Mouse (Mus musculus) adrenal gland, adult 8-10 months (tissue): ENCODE results near the gene Rassf3. TPM values are rescaled to one million over a fixed set of nuclear protein-coding genes. Genes with fewer than 3 reads are reported as not detected.

Source experiments
- DNase-seq: peaks from one replicate; pipeline ENCODE4 v3.0.0; 2022
- total RNA-seq, 4 experiments: library from RNA; stranded (reverse); gene quantifications; 2 replicates each; pipeline ENCODE4 v1.2.4; 2022

Rassf3 gene
- total RNA-seq, 4 experiments from 2014 or later: 36.3 to 54.6 (median 44.0) TPM

- no peak for DNase-seq
Observed at GRCm38 (mm10) chr10:121429581-121429980, 46.6 kb downstream of the Rassf3 start.

- DNase-seq: no peak
Observed at GRCm38 (mm10) chr10:121429089-121429488, 47.1 kb downstream of the Rassf3 start.

GRCm38 (mm10) chr10:121428011-121428711 lies 48.0 kb downstream of the Rassf3 start:
- no peak for DNase-seq

GRCm38 (mm10) chr10:121427136-121427535 lies 49.0 kb downstream of the Rassf3 start:
- DNase-seq: no peak

DNA sequence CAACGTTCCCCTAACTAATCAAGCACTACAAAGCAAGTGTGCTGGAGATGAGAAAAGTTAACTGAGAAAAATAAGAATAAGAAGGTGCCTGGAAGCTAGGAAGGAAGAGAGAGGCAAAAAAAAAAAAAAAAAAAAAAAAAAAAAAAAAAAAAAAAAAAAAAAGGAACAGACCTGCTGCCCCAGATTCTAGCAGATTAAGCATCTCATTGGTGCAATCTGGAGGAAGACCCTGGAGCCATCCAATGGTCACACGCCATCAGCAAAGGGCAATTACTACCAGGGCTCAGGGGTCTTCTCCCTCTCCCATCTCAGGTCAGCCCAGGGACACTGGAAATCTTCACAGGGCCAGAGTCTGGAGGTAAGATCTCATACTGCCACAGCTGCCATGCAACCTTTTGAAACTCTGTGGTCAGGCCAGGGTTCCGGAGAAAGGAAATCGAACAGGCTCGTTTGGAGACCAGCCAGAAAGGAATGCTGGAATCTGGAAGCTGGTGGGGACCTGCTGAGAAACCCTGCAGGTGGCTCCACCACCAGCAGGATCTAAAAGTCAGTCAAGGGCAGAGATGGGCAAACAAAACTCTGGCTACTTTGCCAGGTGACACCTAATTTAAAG lies 49.6 kb downstream of the Rassf3 start:
- DNase-seq: no peak

- DNase-seq: no peak
Observed at GRCm38 (mm10) chr10:121425506-121426025, 50.6 kb downstream of the Rassf3 start.

DNA sequence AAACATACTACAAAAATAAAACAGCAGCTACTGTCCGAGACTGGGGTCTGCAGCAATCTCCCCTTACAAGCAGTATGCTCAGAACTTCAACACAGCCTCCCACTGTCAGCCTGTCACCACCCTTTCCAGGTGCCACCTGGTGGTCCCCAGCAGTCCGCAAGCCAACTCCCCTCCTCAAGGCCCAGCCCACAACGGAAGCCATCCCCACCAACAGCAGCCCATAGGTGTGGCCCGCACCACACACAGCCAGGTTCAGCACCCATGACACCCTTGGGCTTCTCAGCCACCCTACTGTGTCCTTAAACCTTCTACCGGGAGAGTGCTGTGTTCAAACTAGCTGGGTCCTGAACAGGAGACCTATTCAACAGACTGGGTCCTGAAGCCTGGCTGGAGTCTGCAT lies 51.1 kb downstream of the Rassf3 start:
- DNase-seq: no peak

GRCm38 (mm10) chr10:121424455-121424854 lies 51.7 kb downstream of the Rassf3 start:
- no peak for DNase-seq

DNA sequence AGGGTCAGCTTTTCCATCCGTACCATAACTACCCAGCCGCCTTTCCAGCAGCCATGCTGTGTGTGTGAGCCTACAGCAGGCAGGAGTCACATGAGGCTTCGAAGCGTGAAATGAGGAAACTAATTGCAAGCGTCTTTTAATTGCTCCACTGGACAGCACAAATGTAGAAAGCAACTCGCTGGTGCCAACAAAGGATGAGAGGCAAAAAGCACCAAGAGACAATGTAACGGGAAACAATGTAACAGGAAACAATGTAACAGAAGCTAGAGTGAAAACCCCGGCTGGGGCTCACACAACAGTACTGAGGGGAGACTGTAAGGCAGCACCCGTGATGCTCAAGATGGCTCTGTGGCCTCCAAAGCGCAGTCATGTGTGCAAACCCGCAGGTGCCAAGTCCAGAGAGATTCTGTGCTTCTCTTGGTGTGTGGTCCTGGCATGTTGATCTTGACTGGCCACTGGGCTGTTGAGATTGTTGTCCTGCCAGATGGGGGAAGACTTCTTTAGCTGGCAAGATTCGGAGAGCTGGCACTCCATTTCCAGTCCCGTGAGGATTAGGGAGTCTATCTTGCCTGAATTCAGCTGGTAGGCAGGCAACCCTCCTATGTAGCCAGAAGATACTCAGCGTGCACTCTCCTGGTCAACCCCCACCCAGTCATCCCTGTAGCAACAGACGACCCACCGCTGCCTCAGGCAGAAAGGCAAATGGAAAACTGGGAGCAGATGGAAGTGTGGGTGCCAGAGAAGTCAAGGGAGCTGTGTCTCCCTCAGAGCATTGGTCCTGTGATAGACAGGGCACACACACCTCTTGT lies 52.4 kb downstream of the Rassf3 start:
- DNase-seq: no peak

DNA sequence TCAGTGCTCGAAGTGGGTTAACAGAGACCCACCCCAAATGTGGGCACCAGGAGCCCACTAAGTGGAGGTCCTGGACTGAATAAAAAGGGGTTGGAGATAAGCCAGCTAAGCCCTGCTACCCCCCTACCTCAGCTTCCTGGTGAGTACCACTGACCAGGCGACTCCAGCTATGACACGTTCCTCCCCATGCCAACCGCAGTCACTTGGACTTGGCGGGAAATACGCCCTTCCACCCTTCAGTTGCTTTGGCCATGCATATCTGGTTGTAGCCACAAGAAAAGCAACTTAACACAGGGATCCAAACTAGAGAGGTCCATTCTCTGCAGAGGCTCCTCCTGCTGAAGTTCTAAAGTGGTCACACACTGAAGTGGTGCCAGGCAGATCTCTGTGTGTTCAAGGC lies 53.9 kb downstream of the Rassf3 start:
- no peak for DNase-seq

DNA sequence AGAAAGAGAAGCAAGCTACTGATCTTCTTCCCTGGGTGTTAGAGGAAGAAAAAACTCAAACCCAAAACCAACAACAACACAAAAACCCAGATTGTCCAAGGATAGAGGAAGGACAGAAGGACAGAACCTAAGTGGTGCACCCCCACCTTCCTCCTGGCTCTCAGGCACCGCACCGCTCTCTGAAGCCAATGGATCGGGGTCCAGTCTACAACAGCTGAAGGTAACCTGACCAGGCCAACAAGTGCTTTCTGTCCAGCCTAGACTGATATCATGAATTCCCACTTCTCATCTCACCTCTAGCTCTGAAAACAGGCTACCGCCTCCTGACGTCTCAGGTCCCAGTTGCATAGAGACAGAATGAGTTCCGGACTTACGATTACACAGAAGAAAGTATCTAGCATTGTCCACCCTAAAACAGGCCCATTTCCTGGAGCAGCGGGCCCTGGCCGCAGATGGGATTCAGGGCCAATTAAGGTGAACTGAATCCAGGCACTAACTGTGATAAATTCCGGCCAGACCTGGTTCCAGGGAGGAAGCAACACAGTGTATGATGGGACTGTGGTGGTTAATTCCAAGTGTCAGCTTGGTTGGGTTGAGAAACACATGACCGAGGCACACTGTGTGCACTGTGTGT lies 54.4 kb downstream of the Rassf3 start:
- DNase-seq: no peak

GRCm38 (mm10) chr10:121421023-121421422 lies 55.1 kb downstream of the Rassf3 start:
- DNase-seq: no peak

DNA sequence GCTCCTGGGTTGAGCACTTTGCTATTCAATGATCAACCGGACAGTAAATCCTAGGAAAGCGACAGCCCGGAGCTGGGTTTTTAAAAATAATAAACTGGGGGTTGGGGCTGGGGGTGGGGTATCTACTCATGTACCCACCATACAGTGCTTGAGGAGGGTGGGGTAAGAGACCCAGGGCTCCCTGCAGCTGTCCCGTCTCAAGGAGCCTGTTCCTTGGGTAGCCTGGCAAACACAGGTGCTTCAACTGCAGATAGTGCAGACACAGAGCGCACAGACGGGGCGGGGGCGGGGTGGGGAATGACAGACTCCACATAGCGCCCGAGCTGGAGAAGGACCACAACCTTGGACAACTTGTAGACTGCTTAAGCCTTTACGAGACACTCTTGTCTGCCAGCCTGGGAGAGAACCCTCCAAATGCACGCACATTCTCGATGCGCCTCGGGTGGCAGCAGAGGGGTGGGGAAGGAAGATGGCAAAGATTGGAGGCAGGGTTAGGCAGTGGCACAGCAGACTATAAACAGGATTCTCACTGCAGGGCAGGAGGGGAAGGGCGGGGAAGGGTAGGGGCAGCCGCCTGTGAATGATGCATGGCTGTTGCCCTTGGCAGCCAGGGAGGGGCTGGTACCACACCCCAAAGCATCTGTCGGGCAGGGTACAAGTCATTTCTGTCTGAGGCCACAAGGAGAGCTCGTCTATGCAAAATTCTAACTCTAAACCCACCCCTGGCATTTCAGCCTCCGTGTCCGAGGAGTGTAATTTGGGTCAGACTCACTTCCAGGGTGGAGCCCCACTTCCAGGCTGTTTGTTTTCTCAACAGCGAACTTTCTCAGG lies 56.3 kb downstream of the Rassf3 start:
- DNase-seq: no peak

DNA sequence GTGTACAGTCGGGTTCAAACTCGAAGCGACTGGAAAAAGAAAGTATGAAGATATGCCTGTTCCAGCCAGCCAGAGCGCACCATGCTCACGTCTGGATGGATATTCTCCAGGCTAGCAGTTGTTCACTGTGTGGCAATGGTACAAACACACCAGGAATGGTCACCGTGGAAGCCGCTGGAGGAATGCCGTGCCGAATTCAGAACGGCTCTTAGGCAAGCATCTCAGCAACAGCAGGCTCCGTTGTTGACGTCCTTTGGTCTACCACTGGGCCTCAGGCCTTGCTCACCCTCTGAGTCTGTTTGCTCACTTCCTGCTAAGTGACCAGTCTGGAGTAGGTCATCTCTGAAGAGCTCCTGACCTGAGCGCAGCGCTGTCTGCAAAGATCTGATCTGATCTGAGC lies 57.3 kb downstream of the Rassf3 start:
- DNase-seq: no peak

GRCm38 (mm10) chr10:121414127-121414526 lies 62.0 kb downstream of the Rassf3 start:
- no peak for DNase-seq

GRCm38 (mm10) chr10:121412824-121413223 lies 63.3 kb downstream of the Rassf3 start:
- no peak for DNase-seq

DNA sequence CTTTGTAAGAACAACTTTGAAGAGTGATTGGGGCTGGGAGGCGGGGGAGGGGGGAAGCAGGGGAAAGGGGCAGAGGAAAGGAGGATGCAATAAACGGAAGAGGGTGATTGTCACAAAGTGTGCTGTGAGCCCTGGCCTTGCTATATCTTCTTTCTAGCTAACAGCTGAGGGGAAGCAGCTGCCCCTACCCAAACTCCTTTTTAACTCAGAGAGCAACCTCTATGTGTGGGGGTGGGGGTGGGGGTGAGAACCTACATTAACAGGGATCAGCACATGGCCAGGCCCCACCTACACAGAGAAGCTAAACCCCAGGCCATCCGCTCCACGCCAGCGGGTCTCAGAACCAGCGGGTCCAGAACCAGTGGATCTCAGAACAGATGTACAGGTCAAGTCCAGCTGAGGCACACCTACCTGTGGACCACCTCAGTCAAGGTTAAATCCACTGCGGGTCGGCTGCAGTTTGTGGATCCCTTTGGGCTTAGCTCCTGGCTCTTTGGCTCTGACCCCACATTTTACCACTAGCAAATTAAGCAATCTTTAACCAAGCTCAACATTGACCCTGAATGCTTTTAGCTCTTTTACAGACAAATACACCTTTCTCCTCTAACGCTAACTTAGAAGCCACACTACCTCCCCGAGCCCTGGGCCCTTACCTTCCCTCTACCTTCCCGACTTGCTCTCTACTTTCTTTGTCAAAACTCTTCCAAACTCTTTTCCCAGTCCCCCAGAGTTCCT lies 64.3 kb downstream of the Rassf3 start:
- DNase-seq: no peak

DNA sequence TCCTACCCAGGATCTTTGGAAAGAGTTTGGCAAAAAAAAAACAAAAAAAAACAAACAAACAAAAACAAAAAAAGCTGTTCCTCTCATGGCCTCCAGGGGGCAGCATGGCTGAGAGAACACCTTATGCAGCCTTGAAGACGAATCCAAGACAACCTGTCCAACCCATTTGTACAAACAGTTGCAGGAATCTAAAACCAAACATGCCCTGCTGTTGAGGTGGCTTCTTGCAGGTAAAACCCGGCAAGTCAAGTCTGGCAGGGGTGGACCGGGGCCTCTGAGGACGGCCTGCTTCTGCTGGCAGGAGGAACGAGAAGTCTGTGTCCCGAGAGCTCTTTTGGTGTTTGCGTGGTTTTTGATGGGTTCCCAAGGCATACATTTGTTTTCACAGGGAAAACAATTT lies 66.4 kb downstream of the Rassf3 start:
- no peak for DNase-seq

- no peak for DNase-seq
Observed at GRCm38 (mm10) chr10:121403946-121404345, 72.2 kb downstream of the Rassf3 start.

GRCm38 (mm10) chr10:121403104-121403503 lies 73.0 kb downstream of the Rassf3 start:
- DNase-seq: no peak

DNA sequence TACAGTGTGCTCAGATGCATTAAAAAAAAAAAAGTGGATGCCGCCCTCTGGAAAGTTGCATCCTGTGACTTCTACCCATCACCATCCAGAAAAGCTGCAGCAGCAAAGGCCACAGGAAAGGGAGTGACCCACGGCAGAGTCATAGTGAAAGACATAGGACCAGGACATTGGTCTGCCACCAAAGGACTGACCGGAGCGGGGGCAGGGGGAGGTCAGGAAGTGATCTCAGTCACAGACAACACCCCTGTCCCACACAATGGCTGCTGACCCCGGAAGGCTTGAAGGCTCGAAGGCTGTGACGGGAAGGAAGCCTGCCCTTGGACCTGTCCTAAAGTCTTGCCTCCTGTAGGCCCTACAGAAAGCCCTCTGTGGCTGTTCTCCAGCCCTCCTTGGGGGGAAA lies 75.1 kb downstream of the Rassf3 start:
- no peak for DNase-seq
